Mouse (Mus musculus): ENCODE results near the gene Trim54. TPM values are rescaled to one million over a fixed set of nuclear protein-coding genes. Genes with fewer than 3 reads are reported as not detected.

Gene Trim54
- polyA plus RNA-seq, 1 experiment from 2014 or later: 0.12 TPM

DNA sequence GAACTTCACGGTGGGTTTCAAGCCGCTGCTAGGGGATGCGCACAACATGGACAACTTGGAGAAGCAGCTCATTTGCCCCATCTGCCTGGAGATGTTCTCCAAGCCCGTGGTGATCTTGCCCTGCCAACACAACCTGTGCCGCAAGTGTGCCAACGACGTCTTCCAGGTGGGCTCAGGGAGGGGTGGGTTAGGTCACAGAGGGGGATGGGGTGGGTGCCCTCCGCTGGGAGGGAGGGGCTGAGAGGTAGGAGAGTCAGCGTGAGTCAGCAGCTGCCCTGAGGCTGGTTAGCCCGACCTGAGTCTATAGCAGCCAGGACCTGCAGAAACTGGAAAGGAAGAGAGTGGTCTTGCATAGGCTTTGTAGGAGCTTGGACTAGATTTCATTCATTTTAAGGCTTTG is 400 bp downstream of the Trim54 start:
- 25% methylated on average over 10 of the region's 10 CpGs for WGBS (ENCODE audit: insufficient replicate concordance)
- no peak overlapping the region for H3K27ac ChIP-seq (ENCODE audit: low read depth)
- H3K4me1 ChIP-seq (ENCODE audit: insufficient read depth): no peaks in the 10 kb centered on the region
- no peak for TF ChIP-seq EP300 (IDR thresholded peaks at IDR 0.05; ENCODE audit: low read depth)
- TF ChIP-seq CTCF (IDR thresholded peaks at IDR 0.05; ENCODE audit: low read depth): no peak
- H3K9me3 ChIP-seq (ENCODE audit: low read length): no peaks in the 10 kb centered on the region
- no peak overlapping the region for H3K9ac ChIP-seq (replicated peaks)
- no peak overlapping the region for H3K4me3 ChIP-seq (ENCODE audit: low read depth, low read length)
- no peak for DNase-seq
- 0 out of 2 replicates have a peak, but pooled peaks cover 4% of the 10 kb centered on the region for H3K27me3 ChIP-seq (ENCODE audit: insufficient read depth, low read length)
- H3K4me2 ChIP-seq (ENCODE audit: low read depth, low read length): no peak overlapping the region
- no peaks in the 10 kb centered on the region for H3K36me3 ChIP-seq (replicated peaks; ENCODE audit: insufficient read depth, low read length)
- ATAC-seq: no peak

DNA sequence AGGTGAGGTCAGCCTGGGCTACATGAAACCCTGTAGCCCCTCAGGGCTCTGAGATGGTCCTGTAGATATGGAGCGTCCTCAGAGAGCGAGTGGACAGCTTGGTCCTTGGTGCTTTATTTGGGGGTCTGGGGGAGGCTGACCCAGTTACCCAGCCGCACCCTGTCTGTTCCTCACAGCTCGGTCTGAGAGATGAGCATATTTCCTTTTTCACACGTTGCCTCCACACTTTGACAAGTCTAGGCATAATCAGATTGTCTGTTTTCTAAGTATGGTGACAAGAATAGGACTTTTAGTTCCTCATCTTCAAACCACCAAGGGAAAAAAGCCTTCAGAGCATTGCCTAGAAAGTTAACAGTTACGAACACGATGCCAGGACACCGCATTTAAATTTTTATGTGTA is 4.6 kb downstream of the Trim54 start:
- Histone ChIP-seq H3K4me3 (ENCODE audit: low read depth, low read length) (no peak overlapping the region), H3K4me1 (ENCODE audit: insufficient read depth) (no peaks in the 10 kb centered on the region), H3K4me2 (ENCODE audit: low read depth, low read length) (no peak overlapping the region), H3K27ac (ENCODE audit: low read depth) (no peak overlapping the region), H3K9me3 (ENCODE audit: low read length) (no peaks in the 10 kb centered on the region), H3K36me3 (replicated peaks; ENCODE audit: insufficient read depth, low read length) (no peaks in the 10 kb centered on the region), H3K27me3 (ENCODE audit: insufficient read depth, low read length) (0 out of 2 replicates have a peak, but pooled peaks cover 4% of the 10 kb centered on the region), H3K9ac (replicated peaks) (no peak overlapping the region)
- DNase-seq: no peak
- WGBS (ENCODE audit: insufficient replicate concordance): 48% methylated on average over 8 of the region's 8 CpGs
- no peak for ATAC-seq
- no peak for TF ChIP-seq CTCF (IDR thresholded peaks at IDR 0.05; ENCODE audit: low read depth)
- TF ChIP-seq EP300 (IDR thresholded peaks at IDR 0.05; ENCODE audit: low read depth): no peak

DNA sequence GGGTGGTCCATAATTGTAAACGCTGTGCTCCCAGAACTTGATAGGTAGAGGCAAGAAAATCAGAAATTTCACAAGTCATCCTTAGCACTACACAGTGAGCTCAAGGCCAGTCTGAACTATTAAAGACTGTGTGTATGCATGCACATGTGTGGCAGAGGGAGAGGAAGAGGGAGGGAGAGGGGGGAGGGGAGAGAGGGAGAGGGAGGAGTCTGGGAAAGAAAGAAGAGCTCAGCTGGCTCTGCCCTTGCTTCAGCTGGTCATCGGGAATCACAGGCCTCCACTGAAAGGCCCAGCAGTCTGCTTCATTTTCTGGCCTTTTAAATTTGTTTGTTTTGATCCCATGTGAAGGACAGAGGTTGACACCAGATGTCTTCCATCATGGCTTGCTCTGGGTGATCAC is 7.0 kb downstream of the Trim54 start:
- Histone ChIP-seq H3K36me3 (replicated peaks; ENCODE audit: insufficient read depth, low read length) (no peaks in the 10 kb centered on the region), H3K27me3 (ENCODE audit: insufficient read depth, low read length) (no peaks in the 10 kb centered on the region), H3K9ac (replicated peaks) (no peak overlapping the region), H3K4me1 (ENCODE audit: insufficient read depth) (no peaks in the 10 kb centered on the region), H3K9me3 (ENCODE audit: low read length) (no peaks in the 10 kb centered on the region), H3K4me3 (ENCODE audit: low read depth, low read length) (no peak overlapping the region), H3K4me2 (ENCODE audit: low read depth, low read length) (no peak overlapping the region), H3K27ac (ENCODE audit: low read depth) (no peak overlapping the region)
- TF ChIP-seq CTCF (IDR thresholded peaks at IDR 0.05; ENCODE audit: low read depth): no peak
- no peak for TF ChIP-seq EP300 (IDR thresholded peaks at IDR 0.05; ENCODE audit: low read depth)
- 55% methylated on average over 2 of the region's 2 CpGs for WGBS (ENCODE audit: insufficient replicate concordance)
- ATAC-seq: no peak
- DNase-seq: no peak

DNA sequence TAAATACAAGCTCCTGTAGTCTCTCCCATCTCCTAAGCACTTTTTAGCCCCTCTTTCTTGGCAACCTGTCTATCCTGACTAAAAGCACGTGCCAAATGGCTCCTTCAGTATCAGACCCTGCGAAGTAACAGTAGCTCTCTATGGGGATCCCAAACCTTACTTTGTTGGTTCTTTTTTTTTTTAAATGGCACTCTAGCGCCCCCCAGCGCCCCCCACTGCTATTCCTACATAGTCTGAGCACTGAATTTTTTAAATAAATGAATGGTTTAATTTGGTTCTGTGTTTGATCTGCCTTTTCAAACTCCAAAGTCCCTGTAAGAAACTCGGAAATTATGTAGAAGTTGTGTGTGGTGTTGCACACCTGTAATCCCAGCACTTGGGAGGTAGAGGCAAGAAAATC is 9.5 kb downstream of the Trim54 start:
- no peak overlapping the region for H3K4me3 ChIP-seq (ENCODE audit: low read depth, low read length)
- no peaks in the 10 kb centered on the region for H3K27me3 ChIP-seq (ENCODE audit: insufficient read depth, low read length)
- H3K9me3 ChIP-seq (ENCODE audit: low read length): no peaks in the 10 kb centered on the region
- H3K27ac ChIP-seq (ENCODE audit: low read depth): no peak overlapping the region
- H3K4me2 ChIP-seq (ENCODE audit: low read depth, low read length): no peak overlapping the region
- no peaks in the 10 kb centered on the region for H3K36me3 ChIP-seq (replicated peaks; ENCODE audit: insufficient read depth, low read length)
- H3K4me1 ChIP-seq (ENCODE audit: insufficient read depth): no peaks in the 10 kb centered on the region
- DNase-seq: no peak
- 27% methylated on average over 5 of the region's 5 CpGs for WGBS (ENCODE audit: insufficient replicate concordance)
- no peak for TF ChIP-seq CTCF (IDR thresholded peaks at IDR 0.05; ENCODE audit: low read depth)
- no peak for TF ChIP-seq EP300 (IDR thresholded peaks at IDR 0.05; ENCODE audit: low read depth)
- no peak for ATAC-seq
- H3K9ac ChIP-seq (replicated peaks): no peak overlapping the region

DNA sequence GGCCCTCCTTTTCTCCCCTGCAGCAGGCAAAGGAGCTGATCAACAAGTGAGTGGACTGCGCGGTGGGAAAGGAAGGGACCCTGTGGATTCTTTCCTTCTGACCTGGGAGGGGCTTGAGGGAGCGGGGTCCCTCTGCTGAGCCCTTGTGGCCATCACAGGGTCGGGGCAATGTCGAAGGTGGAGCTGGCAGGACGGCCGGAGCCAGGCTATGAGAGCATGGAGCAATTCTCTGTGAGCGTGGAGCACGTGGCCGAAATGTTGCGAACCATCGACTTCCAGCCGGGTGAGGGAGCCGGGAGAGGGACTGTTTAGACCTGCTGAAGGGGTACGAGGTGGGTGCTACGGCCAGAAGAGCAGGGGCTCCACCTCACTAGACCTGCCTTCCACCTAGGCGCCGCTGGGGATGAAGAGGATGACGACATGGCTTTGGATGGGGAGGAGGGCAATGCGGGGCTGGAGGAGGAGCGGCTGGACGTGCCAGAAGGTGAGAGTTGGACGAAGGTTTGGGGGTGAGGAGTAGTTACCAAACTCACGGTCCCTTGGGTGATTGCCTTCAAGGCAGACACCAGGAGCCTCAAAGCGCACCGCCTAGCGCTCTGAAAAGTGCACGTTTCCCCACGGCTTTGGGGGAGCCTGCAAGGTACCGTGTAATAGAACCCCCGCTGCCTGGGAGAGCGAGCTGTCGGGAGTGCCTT is 20.4 kb downstream of the Trim54 start:
- no peak overlapping the region for H3K4me2 ChIP-seq (ENCODE audit: low read depth, low read length)
- no peak overlapping the region for H3K4me3 ChIP-seq (ENCODE audit: low read depth, low read length)
- H3K36me3 ChIP-seq (replicated peaks; ENCODE audit: insufficient read depth, low read length): no peaks in the 10 kb centered on the region
- no peak overlapping the region for H3K9ac ChIP-seq (replicated peaks)
- DNase-seq (no peak), ATAC-seq (no peak)
- no peak overlapping the region for H3K27ac ChIP-seq (ENCODE audit: low read depth)
- WGBS (ENCODE audit: insufficient replicate concordance): 4% methylated on average over 33 of the region's 33 CpGs
- TF ChIP-seq EP300 (IDR thresholded peaks at IDR 0.05; ENCODE audit: low read depth): no peak
- no peak for TF ChIP-seq CTCF (IDR thresholded peaks at IDR 0.05; ENCODE audit: low read depth)
- 0 out of 2 replicates have a peak, but pooled peaks cover 4% of the 10 kb centered on the region for H3K4me1 ChIP-seq (ENCODE audit: insufficient read depth)
- peaks cover 54% of the 10 kb centered on the region for H3K27me3 ChIP-seq (ENCODE audit: insufficient read depth, low read length)
- H3K9me3 ChIP-seq (ENCODE audit: low read length): no peaks in the 10 kb centered on the region

DNA sequence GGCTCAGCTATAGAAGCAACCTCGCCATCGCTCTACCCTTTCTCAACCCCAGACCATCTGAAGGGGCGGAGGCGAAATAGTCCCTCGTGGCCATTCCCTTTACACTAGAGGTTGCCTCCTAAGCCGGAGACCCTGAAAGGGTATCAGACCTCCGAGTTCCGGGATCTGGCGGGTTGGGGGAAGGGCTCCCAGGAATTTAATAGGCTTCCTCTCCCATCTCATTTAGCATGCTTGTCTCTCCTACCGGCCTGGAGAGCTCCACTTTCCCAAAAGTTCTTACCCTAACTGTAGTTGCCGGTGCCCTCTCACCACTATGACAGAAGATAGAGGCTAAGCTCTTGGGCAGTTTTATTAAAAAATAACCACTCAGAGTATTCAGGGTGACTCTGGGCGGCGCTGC is 21.1 kb downstream of the Trim54 start:
- ATAC-seq (no peak), DNase-seq (no peak)
- no peak overlapping the region for H3K4me2 ChIP-seq (ENCODE audit: low read depth, low read length)
- no peak overlapping the region for H3K9ac ChIP-seq (replicated peaks)
- peaks cover 54% of the 10 kb centered on the region for H3K27me3 ChIP-seq (ENCODE audit: insufficient read depth, low read length)
- WGBS (ENCODE audit: insufficient replicate concordance): 4% methylated on average over 13 of the region's 13 CpGs
- H3K4me3 ChIP-seq (ENCODE audit: low read depth, low read length): no peak overlapping the region
- H3K9me3 ChIP-seq (ENCODE audit: low read length): no peaks in the 10 kb centered on the region
- H3K4me1 ChIP-seq (ENCODE audit: insufficient read depth): 0 out of 2 replicates have a peak, but pooled peaks cover 4% of the 10 kb centered on the region
- H3K27ac ChIP-seq (ENCODE audit: low read depth): no peak overlapping the region
- TF ChIP-seq CTCF (IDR thresholded peaks at IDR 0.05; ENCODE audit: low read depth) (no peak), EP300 (IDR thresholded peaks at IDR 0.05; ENCODE audit: low read depth) (no peak)
- H3K36me3 ChIP-seq (replicated peaks; ENCODE audit: insufficient read depth, low read length): no peaks in the 10 kb centered on the region

Data from liver, postnatal 0 days (tissue).